Mouse (Mus musculus) CH12.LX (cell line): ENCODE measurements around the gene Usp37. TPM values are rescaled to one million over a fixed set of nuclear protein-coding genes. Genes with fewer than 3 reads are reported as not detected.
A peak's percentile ranks its signal among the peaks of the same experiment; 100 is the strongest.

Experiments used
- DNase-seq: peaks from one replicate; pipeline ENCODE4 v3.0.0-alpha.2; 2013; ENCODE audit errors: extremely low read depth
- H3K27ac ChIP-seq: 2 replicates; pipeline ENCODE4 v1.5.1; 2012; ENCODE audit warnings: low read depth, mild to moderate bottlenecking, control low read depth, moderate library complexity; ENCODE audit not compliant: insufficient read depth
- H3K27me3 ChIP-seq: replicated peaks from 2 replicates; pipeline ENCODE3; 2012; ENCODE audit warnings: inconsistent platforms
- H3K36me3 ChIP-seq, 2 experiments: replicated peaks in 1 of 2; 2 replicates each; pipeline versions ENCODE3 to v1.6.1; 2012; ENCODE audit warnings: inconsistent platforms in 1 of 2, low read length in 1 of 2, mild to moderate bottlenecking in 1 of 2, mixed read lengths in 1 of 2, moderate library complexity in 1 of 2; ENCODE audit not compliant: control insufficient read depth in 1 of 2, insufficient read depth in 1 of 2
- H3K4me1 ChIP-seq, 2 experiments: 2 replicates each; pipeline ENCODE4 v1.6.1; 2012; ENCODE audit warnings: inconsistent platforms in 1 of 2, moderate library complexity in 1 of 2; ENCODE audit not compliant: insufficient read depth in 2 of 2, control insufficient read depth in 1 of 2
- H3K4me2 ChIP-seq: 2 replicates; pipeline ENCODE4 v1.6.1; 2012; ENCODE audit warnings: low read depth, mild to moderate bottlenecking, control low read depth; ENCODE audit not compliant: poor library complexity, insufficient read depth, severe bottlenecking
- H3K4me3 ChIP-seq, 3 experiments: fragments of 150-350 bp in 1 of 3; sonication (generic) in 1 of 3; replicated peaks in 1 of 3; 2 replicates each; pipeline versions ENCODE3 to v1.5.1; 2011 to 2012; ENCODE audit warnings: low read depth in 2 of 3, low read length in 2 of 3, mild to moderate bottlenecking in 2 of 3, moderate library complexity in 2 of 3, control low read depth in 1 of 3, improper control_type of control experiment in 1 of 3, inconsistent platforms in 1 of 3, mixed read lengths in 1 of 3; ENCODE audit not compliant: poor library complexity in 1 of 3
- H3K79me2 ChIP-seq: replicated peaks from 2 replicates; pipeline ENCODE4 v1.6.1; 2012; ENCODE audit warnings: mild to moderate bottlenecking, moderate library complexity; ENCODE audit not compliant: control insufficient read depth, poor library complexity, insufficient read depth, severe bottlenecking; ENCODE audit errors: extremely low read depth
- H3K9ac ChIP-seq: 2 replicates; pipeline ENCODE4 v1.6.1; 2012; ENCODE audit warnings: low read depth, mild to moderate bottlenecking, control low read depth, moderate library complexity; ENCODE audit not compliant: insufficient read depth
- H3K9me3 ChIP-seq: replicated peaks from 2 replicates; pipeline ENCODE3; 2012; ENCODE audit warnings: low read length, inconsistent platforms, mixed read lengths
- BHLHE40 ChIP-seq: IDR thresholded peaks from 2 replicates; pipeline ENCODE4 v1.6.1; 2011; ENCODE audit warnings: mild to moderate bottlenecking, low read depth, low read length, improper control_type of control experiment
- CHD1 ChIP-seq: IDR thresholded peaks from 2 replicates; pipeline ENCODE4 v1.6.1; 2012; ENCODE audit warnings: low read depth, low read length, improper control_type of control experiment, inconsistent platforms
- CHD2 ChIP-seq: IDR thresholded peaks from 2 replicates; pipeline ENCODE4 v1.6.1; 2011; ENCODE audit warnings: low read length, improper control_type of control experiment
- CTCF ChIP-seq, 2 experiments: IDR thresholded peaks in 1 of 2; conservative IDR thresholded peaks in 1 of 2; 2 replicates each; pipeline ENCODE4 v1.5.1; 2011 to 2012; ENCODE audit warnings: low read depth in 2 of 2, low read length in 2 of 2, improper control_type of control experiment in 1 of 2, inconsistent platforms in 1 of 2, mild to moderate bottlenecking in 1 of 2, moderate library complexity in 1 of 2
- E2F4 ChIP-seq: IDR thresholded peaks from 2 replicates; pipeline ENCODE4 v1.6.1; 2011; ENCODE audit warnings: low read depth, low read length, improper control_type of control experiment; ENCODE audit not compliant: insufficient replicate concordance
- ELF1 ChIP-seq: IDR thresholded peaks from 2 replicates; pipeline ENCODE4 v1.6.1; 2014; ENCODE audit warnings: low read depth, mild to moderate bottlenecking, inconsistent platforms, low read length, improper control_type of control experiment
- EP300 ChIP-seq: IDR thresholded peaks from 2 replicates; pipeline ENCODE4 v1.6.1; 2011; ENCODE audit warnings: low read length, improper control_type of control experiment
- ETS1 ChIP-seq: conservative IDR thresholded peaks from 2 replicates; pipeline ENCODE4 v1.6.1; 2012; ENCODE audit warnings: low read depth, mild to moderate bottlenecking, inconsistent platforms, low read length, improper control_type of control experiment, moderate library complexity
- GABPA ChIP-seq: IDR thresholded peaks from 2 replicates; pipeline ENCODE4 v1.6.1; 2012; ENCODE audit warnings: low read depth, low read length, improper control_type of control experiment, inconsistent platforms; ENCODE audit not compliant: insufficient replicate concordance
- HCFC1 ChIP-seq: IDR thresholded peaks from 2 replicates; pipeline ENCODE4 v1.6.1; 2012; ENCODE audit warnings: low read depth, mild to moderate bottlenecking, inconsistent platforms, low read length, improper control_type of control experiment
- IRF4 ChIP-seq: IDR thresholded peaks from 2 replicates; pipeline ENCODE4 v1.6.1; 2014; ENCODE audit warnings: low read depth, mild to moderate bottlenecking, inconsistent platforms, low read length, improper control_type of control experiment
- JUN ChIP-seq: IDR thresholded peaks from 2 replicates; pipeline ENCODE4 v1.6.1; 2011; ENCODE audit warnings: low read depth, mild to moderate bottlenecking, low read length, improper control_type of control experiment, moderate library complexity; ENCODE audit not compliant: insufficient read depth
- JUND ChIP-seq: conservative IDR thresholded peaks from 2 replicates; pipeline ENCODE4 v1.6.1; 2011; ENCODE audit warnings: low read depth, low read length, improper control_type of control experiment
- MAFK ChIP-seq: IDR thresholded peaks from 2 replicates; pipeline ENCODE4 v1.6.1; 2011; ENCODE audit warnings: low read length, improper control_type of control experiment; ENCODE audit not compliant: insufficient replicate concordance
- MAX ChIP-seq: IDR thresholded peaks from 2 replicates; pipeline ENCODE4 v1.6.1; 2011; ENCODE audit warnings: low read length, improper control_type of control experiment
- MAZ ChIP-seq: IDR thresholded peaks from 2 replicates; pipeline ENCODE4 v1.6.1; 2012; ENCODE audit warnings: low read depth, mild to moderate bottlenecking, inconsistent platforms, low read length, improper control_type of control experiment, moderate library complexity
- MEF2A ChIP-seq: IDR thresholded peaks from 2 replicates; pipeline ENCODE4 v1.6.1; 2014; ENCODE audit warnings: low read depth, mild to moderate bottlenecking, inconsistent platforms, low read length, improper control_type of control experiment, borderline replicate concordance
- MYC ChIP-seq: IDR thresholded peaks from 2 replicates; pipeline ENCODE4 v1.6.1; 2011; ENCODE audit warnings: low read depth, mild to moderate bottlenecking, improper control_type of control experiment, low read length
- PAX5 ChIP-seq: IDR thresholded peaks from 2 replicates; pipeline ENCODE4 v1.6.1; 2012; ENCODE audit warnings: low read length, inconsistent platforms, mixed read lengths
- RCOR1 ChIP-seq: conservative IDR thresholded peaks from 2 replicates; pipeline ENCODE4 v1.6.1; 2012; ENCODE audit warnings: low read depth, mild to moderate bottlenecking, inconsistent platforms, low read length, improper control_type of control experiment
- TBP ChIP-seq: conservative IDR thresholded peaks from 2 replicates; pipeline ENCODE4 v1.6.1; 2011; ENCODE audit warnings: low read depth, low read length, improper control_type of control experiment
- TCF12 ChIP-seq: IDR thresholded peaks from 2 replicates; pipeline ENCODE4 v1.6.1; 2014; ENCODE audit warnings: low read depth, mild to moderate bottlenecking, inconsistent platforms, low read length, improper control_type of control experiment
- UBTF ChIP-seq: IDR thresholded peaks from 2 replicates; pipeline ENCODE4 v1.6.1; 2012; ENCODE audit warnings: low read depth, mild to moderate bottlenecking, inconsistent platforms, low read length, improper control_type of control experiment, moderate library complexity
- ZKSCAN1 ChIP-seq: IDR thresholded peaks from 2 replicates; pipeline ENCODE4 v1.6.1; 2012; ENCODE audit warnings: low read depth, inconsistent platforms, low read length, improper control_type of control experiment, borderline replicate concordance
- dilution Hi-C: fragments of 300-500 bp; cut with MboI; formaldehyde crosslinking; loops from 2 replicates; pipeline ENCODE4 v1.14.3; 2020; ENCODE audit warnings: low sequenced_read_pairs; ENCODE audit not compliant: extremely low pct_unique_long_range_greater_than_20kb, extremely low pct_ligation_motif_present
- in situ Hi-C: fragments of 300-500 bp; cut with MboI; formaldehyde crosslinking; loops from 3 replicates; pipeline ENCODE4 v1.14.3; 2019; ENCODE audit warnings: low sequenced_read_pairs, low pct_ligation_motif_present, low pct_unique_long_range_greater_than_20kb, mixed read lengths
- polyA plus RNA-seq: library from polyadenylated mRNA; unstranded; fragments of >175 nt; gene quantifications from 2 replicates; pipeline ENCODE4 v1.2.1, GENCODE M21; 2012; ENCODE audit warnings: low read depth; ENCODE audit not compliant: insufficient read length
- total RNA-seq, 2 experiments: library from RNA; depleted of rRNA; stranded (reverse); fragments of 300-350 nt in 1 of 2; fragments of >200 nt in 1 of 2; gene quantifications; 2 replicates each; pipeline ENCODE4 v1.2.3; 2012 to 2014

The Usp37 gene
- total and polyA plus RNA-seq, 3 experiments = 13.8 to 24.5 (median 24.1) TPM

GRCm38 (mm10) chr1:74587773-74588445, 43.8 kb upstream of the Usp37 start, which contains the start of the genes Zfp142 and Bcs1l (continued):
- TF ChIP-seq TBP (peak; percentile 59; the same call in 1 of the 2 replicates), MEF2A (no peak; the same call in none of the 2 replicates), EP300 (no peak), ZKSCAN1 (no peak), JUN (no peak), MYC (no peak), JUND (no peak), BHLHE40 (peak; percentile 30; the same call in 1 of the 2 replicates), HCFC1 (peak; percentile 94), UBTF (no peak), CHD1 (no peak), ETS1 (peak; percentile 45; the same call in 1 of the 2 replicates), IRF4 (no peak; the same call in none of the 2 replicates)

DNA sequence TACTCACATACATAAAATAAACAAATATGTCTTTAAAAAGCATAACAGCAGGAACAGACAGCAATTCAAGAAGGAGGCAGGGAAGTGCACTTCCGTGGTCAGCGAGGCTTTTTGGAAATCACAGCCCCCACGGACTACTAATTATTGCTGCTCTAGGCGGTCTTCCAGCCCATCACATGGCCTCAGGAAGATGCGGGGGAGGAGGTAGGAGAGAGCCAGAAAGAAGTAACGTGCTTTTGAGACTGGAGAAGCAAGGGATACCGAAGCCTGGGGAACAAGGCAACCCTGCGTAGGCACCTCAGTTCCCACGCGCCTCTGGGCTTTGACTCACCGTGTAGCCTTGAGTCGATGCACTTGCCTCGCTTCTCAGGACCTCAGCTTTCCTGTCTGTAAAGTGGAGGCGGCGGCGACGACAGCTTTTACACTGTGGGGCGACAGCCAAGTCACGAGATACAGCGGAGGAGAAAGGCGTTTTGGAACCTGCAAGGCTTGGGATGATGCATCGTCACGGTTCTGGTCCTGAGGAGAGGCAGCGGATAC, 43.2 kb upstream of the Usp37 start:
- dilution Hi-C loops (no loop called here), in situ Hi-C loops (no loop called here)
- no peak for DNase-seq
- Histone ChIP-seq H3K9ac (peak overlapping the region; percentile 37), H3K79me2 (peaks cover 45% of the 10 kb centered on the region), H3K4me1 (peaks cover 5 to 41% of the 10 kb centered on the region in 2 experiments), H3K27me3 (no peaks in the 10 kb centered on the region), H3K9me3 (no peaks in the 10 kb centered on the region), H3K36me3 (peaks cover 36 to 62% of the 10 kb centered on the region in 2 experiments), H3K4me3 (peak overlapping the region; percentile 73 to 84 (median 79)), H3K27ac (peak overlapping the region; percentile 1; the same call in 1 of the 2 replicates), H3K4me2 (peak overlapping the region; percentile 96)
- TF ChIP-seq E2F4 (no peak), TCF12 (no peak), MAFK (no peak), EP300 (no peak), MAX (no peak), CTCF (conservative IDR thresholded peaks at IDR 0.05 in 1 of 2, IDR thresholded peaks at IDR 0.05 in 1 of 2; ENCODE audit: low read depth in 2 of 2, low read length in 2 of 2) (no peak), MAZ (no peak), GABPA (no peak), PAX5 (no peak), CHD2 (no peak), UBTF (no peak), MEF2A (no peak), ZKSCAN1 (no peak), CHD1 (no peak), ELF1 (no peak), RCOR1 (no peak), MYC (no peak)
